Mouse (Mus musculus): ENCODE measurements around the gene Gckr. TPM values are rescaled to one million over a fixed set of nuclear protein-coding genes. Genes with fewer than 3 reads are reported as not detected.
A peak's percentile ranks its signal among the peaks of the same experiment; 100 is the strongest.

Gene Gckr
- polyA plus RNA-seq (2012; rRNA removed) = 0.05 and 0.64 TPM in 2 replicates

DNA sequence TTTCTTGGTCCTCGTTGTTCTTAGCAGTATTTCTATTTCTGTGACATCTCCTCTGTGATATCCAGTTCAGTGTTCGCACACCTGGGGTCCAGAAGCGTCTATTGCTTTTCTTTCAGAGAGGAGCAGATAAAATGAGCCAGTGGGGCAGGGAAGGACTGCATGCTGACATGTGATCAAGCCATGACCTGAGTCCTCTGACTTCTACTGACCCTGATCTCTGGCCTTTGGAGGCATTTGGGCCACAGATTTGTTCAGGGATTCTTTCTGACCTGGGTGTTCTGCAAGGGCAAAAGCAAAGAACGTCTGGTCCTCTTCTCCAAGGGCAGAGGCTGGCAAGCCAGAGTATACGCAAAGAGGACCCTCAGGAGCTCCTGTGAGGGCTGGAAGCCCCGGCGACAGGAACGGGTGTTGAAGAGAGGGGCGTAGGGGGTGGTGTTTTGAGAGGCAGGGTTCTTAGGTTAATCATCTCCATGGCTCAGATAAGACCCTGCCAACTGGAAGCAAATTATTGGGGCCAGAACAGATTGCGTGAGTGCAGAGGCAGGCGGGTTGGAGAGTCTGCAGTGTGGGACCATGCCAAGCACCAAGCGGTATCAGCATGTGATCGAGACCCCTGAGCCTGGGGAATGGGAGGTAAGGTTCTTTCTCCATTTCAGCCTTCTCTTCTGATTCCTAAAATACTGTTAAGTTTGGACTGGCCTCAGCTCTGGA lies at the start of gene Gckr:
Gene Gckr, plus strand, starts transcription at position 397 of the 711 bp plus-strand sequence.
- 84% methylated on average over 13 of the region's 13 CpGs for WGBS
- Histone ChIP-seq H3K27me3 (ENCODE audit: control insufficient read depth, insufficient read depth, low read length) (peaks cover 11% of the 10 kb centered on the region), H3K36me3 (ENCODE audit: control insufficient read depth, insufficient read depth, low read length) (no peaks in the 10 kb centered on the region), H3K27ac (ENCODE audit: control insufficient read depth, insufficient read depth, low read length) (no peak within 1 kb of the TSS), H3K4me1 (replicated peaks; ENCODE audit: control insufficient read depth, insufficient read depth, low read length) (0 out of 2 replicates have a peak, but pooled peaks cover 6% of the 10 kb centered on the region), H3K4me3 (ENCODE audit: control insufficient read depth, insufficient read depth, low read length) (no peak within 1 kb of the TSS)
- no peak for TF ChIP-seq CTCF (IDR thresholded peaks at IDR 0.05; ENCODE audit: borderline replicate concordance, control insufficient read depth, extremely low read depth, insufficient read depth, low read length, poor library complexity)
- TF ChIP-seq POLR2A (IDR thresholded peaks at IDR 0.05; ENCODE audit: control insufficient read depth, extremely low read depth, insufficient read depth, low read length, poor library complexity) = no peak
- DNase-seq = no peak

DNA sequence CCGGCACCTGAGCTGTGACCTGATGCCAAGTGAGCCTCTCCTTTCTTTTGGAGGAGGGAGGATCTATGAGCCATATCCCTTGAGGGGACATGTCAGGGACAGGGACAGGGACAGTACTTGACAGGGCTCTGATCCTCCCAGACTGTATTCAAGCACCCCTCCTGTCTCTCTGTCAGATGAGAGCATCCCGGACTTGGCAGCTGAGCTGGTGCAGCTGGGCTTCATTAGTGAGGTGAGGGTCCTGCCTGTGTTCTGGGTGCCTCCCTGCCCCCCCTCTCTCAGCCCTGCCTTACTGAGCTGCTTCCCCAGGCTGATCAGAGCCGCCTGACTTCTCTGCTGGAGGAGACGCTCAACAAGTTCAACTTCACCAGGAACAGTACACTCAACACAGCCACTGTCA lies 46.5 kb upstream of the Gckr start:
- Histone ChIP-seq H3K4me1 (replicated peaks; ENCODE audit: control insufficient read depth, insufficient read depth, low read length) (0 out of 2 replicates have a peak, but pooled peaks cover 2% of the 10 kb centered on the region), H3K27me3 (ENCODE audit: control insufficient read depth, insufficient read depth, low read length) (no peaks in the 10 kb centered on the region), H3K4me3 (ENCODE audit: control insufficient read depth, insufficient read depth, low read length) (no peak overlapping the region), H3K27ac (ENCODE audit: control insufficient read depth, insufficient read depth, low read length) (no peak overlapping the region), H3K36me3 (ENCODE audit: control insufficient read depth, insufficient read depth, low read length) (peaks cover 58% of the 10 kb centered on the region)
- no peak for DNase-seq
- WGBS = 95% methylated on average over 4 of the region's 4 CpGs
- TF ChIP-seq CTCF (IDR thresholded peaks at IDR 0.05; ENCODE audit: borderline replicate concordance, control insufficient read depth, extremely low read depth, insufficient read depth, low read length, poor library complexity) (no peak), POLR2A (IDR thresholded peaks at IDR 0.05; ENCODE audit: control insufficient read depth, extremely low read depth, insufficient read depth, low read length, poor library complexity) (no peak)

DNA sequence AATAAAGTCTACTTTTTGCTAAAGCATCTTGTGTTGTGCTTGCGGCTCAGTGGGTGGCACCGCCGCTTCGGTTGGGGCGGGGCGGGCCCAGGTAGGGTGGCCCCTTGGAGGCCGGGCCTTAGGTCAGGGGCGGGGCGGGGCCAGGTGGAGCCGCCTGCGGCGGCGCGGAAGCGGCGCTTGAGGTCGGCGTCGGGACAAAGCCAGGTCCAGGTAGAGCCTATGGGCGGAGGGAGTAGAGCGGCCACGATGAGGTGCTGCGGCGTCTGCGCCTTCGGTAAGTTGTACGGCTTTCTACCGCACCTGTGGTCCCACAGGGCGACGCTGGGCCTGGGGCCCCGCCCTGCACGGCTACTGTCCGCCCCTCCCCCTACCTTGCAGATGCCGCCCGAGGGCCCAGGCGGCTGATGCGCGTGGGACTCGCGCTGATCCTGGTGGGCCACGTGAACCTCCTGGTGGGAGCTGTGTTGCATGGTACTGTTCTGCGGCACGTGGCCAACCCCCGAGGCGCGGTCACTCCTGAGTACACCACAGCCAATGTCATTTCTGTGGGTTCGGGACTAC lies 45.6 kb upstream of the Gckr start, which contains the start of gene Krtcap3:
Gene Krtcap3, plus strand, starts transcription at position 151 of the 561 bp plus-strand sequence.
- no peak within 1 kb of the TSS for H3K27ac ChIP-seq (ENCODE audit: control insufficient read depth, insufficient read depth, low read length)
- no peaks in the 10 kb centered on the region for H3K27me3 ChIP-seq (ENCODE audit: control insufficient read depth, insufficient read depth, low read length)
- 74% methylated on average over 47 of the region's 47 CpGs for WGBS
- DNase-seq = peak; percentile 8
- peaks cover 49% of the 10 kb centered on the region for H3K36me3 ChIP-seq (ENCODE audit: control insufficient read depth, insufficient read depth, low read length)
- TF ChIP-seq CTCF (IDR thresholded peaks at IDR 0.05; ENCODE audit: borderline replicate concordance, control insufficient read depth, extremely low read depth, insufficient read depth, low read length, poor library complexity) (no peak), POLR2A (IDR thresholded peaks at IDR 0.05; ENCODE audit: control insufficient read depth, extremely low read depth, insufficient read depth, low read length, poor library complexity) (no peak)
- H3K4me3 ChIP-seq (ENCODE audit: control insufficient read depth, insufficient read depth, low read length) = peak within 1 kb of the TSS; percentile 52
- 0 out of 2 replicates have a peak, but pooled peaks cover 2% of the 10 kb centered on the region for H3K4me1 ChIP-seq (replicated peaks; ENCODE audit: control insufficient read depth, insufficient read depth, low read length)

DNA sequence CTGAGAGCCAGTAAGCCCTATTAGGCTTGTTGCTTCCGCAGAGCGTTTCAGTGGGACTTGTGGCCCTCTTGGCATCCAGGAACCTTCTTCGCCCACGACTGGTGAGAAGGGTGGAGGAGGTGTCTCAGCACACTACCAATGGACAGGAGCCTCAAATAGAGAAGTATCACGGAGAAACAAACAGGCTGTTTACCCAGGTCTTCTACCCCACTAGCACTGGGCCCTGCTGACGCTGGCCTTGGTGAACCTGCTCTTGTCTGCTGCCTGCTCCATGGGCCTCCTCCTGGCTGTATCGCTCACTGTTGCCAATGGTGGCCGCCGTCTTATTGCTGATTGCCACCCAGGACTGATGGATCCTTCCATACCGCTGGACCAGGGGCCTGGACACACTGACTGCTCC lies 45.1 kb upstream of the Gckr start:
- no peak overlapping the region for H3K27ac ChIP-seq (ENCODE audit: control insufficient read depth, insufficient read depth, low read length)
- 0 out of 2 replicates have a peak, but pooled peaks cover 2% of the 10 kb centered on the region for H3K4me1 ChIP-seq (replicated peaks; ENCODE audit: control insufficient read depth, insufficient read depth, low read length)
- peaks cover 43% of the 10 kb centered on the region for H3K36me3 ChIP-seq (ENCODE audit: control insufficient read depth, insufficient read depth, low read length)
- DNase-seq = no peak
- H3K4me3 ChIP-seq (ENCODE audit: control insufficient read depth, insufficient read depth, low read length) = peak overlapping the region; percentile 52
- TF ChIP-seq CTCF (IDR thresholded peaks at IDR 0.05; ENCODE audit: borderline replicate concordance, control insufficient read depth, extremely low read depth, insufficient read depth, low read length, poor library complexity) = no peak
- WGBS = 89% methylated on average over 10 of the region's 10 CpGs
- H3K27me3 ChIP-seq (ENCODE audit: control insufficient read depth, insufficient read depth, low read length) = no peaks in the 10 kb centered on the region

DNA sequence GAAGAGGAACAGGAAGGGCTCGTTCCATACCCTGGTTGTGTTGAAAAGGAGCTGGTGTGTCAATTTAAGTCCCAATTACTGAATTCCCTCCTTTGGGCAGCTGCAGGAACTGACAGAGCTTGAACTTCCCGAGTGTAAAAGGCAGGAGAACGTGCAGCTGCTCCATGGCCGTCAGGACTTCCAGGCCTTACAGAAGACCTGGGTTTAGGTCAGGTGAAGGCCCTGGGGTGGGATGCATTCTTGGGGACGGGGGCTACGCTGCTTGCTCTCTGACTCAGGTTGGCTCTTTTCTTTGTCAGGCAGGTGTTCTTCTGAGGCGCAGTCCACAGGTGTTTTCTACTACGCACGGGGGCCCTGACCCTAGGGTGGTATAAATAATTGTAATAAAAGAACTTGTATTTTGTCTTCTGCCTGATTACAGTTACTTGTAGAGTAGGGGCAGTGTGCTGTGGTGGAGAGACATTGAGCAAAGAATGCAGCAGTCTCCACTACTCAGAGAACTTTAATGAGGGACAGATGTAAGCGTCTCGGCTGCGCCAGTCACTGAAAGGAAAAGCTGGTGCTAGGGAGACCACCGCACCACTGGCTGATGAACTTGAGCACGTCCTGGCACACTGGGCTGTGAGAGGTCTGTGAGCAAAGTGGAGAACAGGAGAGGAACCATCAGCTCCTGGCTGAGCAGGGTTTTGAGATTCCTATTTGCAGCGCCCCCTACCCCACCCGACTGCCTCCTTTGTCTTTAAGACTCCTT lies 44.3 kb upstream of the Gckr start:
- TF ChIP-seq POLR2A (IDR thresholded peaks at IDR 0.05; ENCODE audit: control insufficient read depth, extremely low read depth, insufficient read depth, low read length, poor library complexity) (no peak), CTCF (IDR thresholded peaks at IDR 0.05; ENCODE audit: borderline replicate concordance, control insufficient read depth, extremely low read depth, insufficient read depth, low read length, poor library complexity) (no peak)
- H3K36me3 ChIP-seq (ENCODE audit: control insufficient read depth, insufficient read depth, low read length) = peaks cover 35% of the 10 kb centered on the region
- H3K27me3 ChIP-seq (ENCODE audit: control insufficient read depth, insufficient read depth, low read length) = no peaks in the 10 kb centered on the region
- 0 out of 2 replicates have a peak, but pooled peaks cover 2% of the 10 kb centered on the region for H3K4me1 ChIP-seq (replicated peaks; ENCODE audit: control insufficient read depth, insufficient read depth, low read length)
- H3K4me3 ChIP-seq (ENCODE audit: control insufficient read depth, insufficient read depth, low read length) = no peak overlapping the region
- H3K27ac ChIP-seq (ENCODE audit: control insufficient read depth, insufficient read depth, low read length) = no peak overlapping the region
- no peak for DNase-seq
- WGBS = 93% methylated on average over 16 of the region's 16 CpGs

DNA sequence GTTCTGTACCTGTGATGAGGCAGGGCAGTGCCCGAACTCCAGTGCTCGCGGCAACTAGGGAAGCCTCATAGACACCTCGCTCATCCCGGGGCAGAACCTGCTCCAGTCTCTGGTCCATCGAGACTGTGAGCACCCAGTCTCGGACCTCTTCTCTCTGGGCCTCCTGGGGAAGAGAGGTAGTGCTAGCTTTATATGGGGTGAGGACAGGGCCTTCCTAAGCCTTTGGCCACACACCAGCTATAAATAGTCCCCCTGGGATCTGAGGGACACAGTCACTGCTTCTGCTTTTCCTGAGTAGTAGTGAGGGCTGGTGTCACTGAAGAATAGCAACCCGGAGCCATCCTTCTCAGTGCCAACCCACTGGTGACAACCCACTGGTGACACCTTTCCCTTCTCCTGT lies 43.4 kb upstream of the Gckr start:
- Histone ChIP-seq H3K4me3 (ENCODE audit: control insufficient read depth, insufficient read depth, low read length) (no peak overlapping the region), H3K4me1 (replicated peaks; ENCODE audit: control insufficient read depth, insufficient read depth, low read length) (0 out of 2 replicates have a peak, but pooled peaks cover 2% of the 10 kb centered on the region), H3K27me3 (ENCODE audit: control insufficient read depth, insufficient read depth, low read length) (no peaks in the 10 kb centered on the region), H3K36me3 (ENCODE audit: control insufficient read depth, insufficient read depth, low read length) (peaks cover 27% of the 10 kb centered on the region), H3K27ac (ENCODE audit: control insufficient read depth, insufficient read depth, low read length) (no peak overlapping the region)
- TF ChIP-seq CTCF (IDR thresholded peaks at IDR 0.05; ENCODE audit: borderline replicate concordance, control insufficient read depth, extremely low read depth, insufficient read depth, low read length, poor library complexity) (no peak), POLR2A (IDR thresholded peaks at IDR 0.05; ENCODE audit: control insufficient read depth, extremely low read depth, insufficient read depth, low read length, poor library complexity) (no peak)
- DNase-seq = no peak
- WGBS = 89% methylated on average over 8 of the region's 8 CpGs

All from thymus, adult 2 months (tissue).